Mouse (Mus musculus): ENCODE results near the gene AC170998.1. TPM values are rescaled to one million over a fixed set of nuclear protein-coding genes. Genes with fewer than 3 reads are reported as not detected.

AC170998.1 gene
- polyA plus RNA-seq, 1 experiment from 2014 or later = 0.80 TPM

GRCm38 (mm10) chr17:28696641-28697040 lies 29.2 kb upstream of the AC170998.1 start:
- 21% methylated on average over 2 of the region's 2 CpGs for WGBS (ENCODE audit: insufficient replicate concordance)
- peaks cover 55% of the 10 kb centered on the region for H3K4me1 ChIP-seq (ENCODE audit: insufficient read depth)
- no peaks in the 10 kb centered on the region for H3K9me3 ChIP-seq (ENCODE audit: low read length)
- H3K4me3 ChIP-seq (ENCODE audit: low read depth, low read length) = no peak overlapping the region
- peak overlapping the region; percentile 92 for H3K27ac ChIP-seq (ENCODE audit: low read depth)
- H3K27me3 ChIP-seq (ENCODE audit: insufficient read depth, low read length) = no peaks in the 10 kb centered on the region
- H3K9ac ChIP-seq (replicated peaks) = peak overlapping the region; percentile 12; the same call in 1 of the 2 replicates
- peaks cover 3% of the 10 kb centered on the region for H3K36me3 ChIP-seq (replicated peaks; ENCODE audit: insufficient read depth, low read length)
- DNase-seq = no peak
- H3K4me2 ChIP-seq (ENCODE audit: low read depth, low read length) = peak overlapping the region; percentile 57
- TF ChIP-seq CTCF (IDR thresholded peaks at IDR 0.05; ENCODE audit: low read depth) = no peak
- TF ChIP-seq EP300 (IDR thresholded peaks at IDR 0.05; ENCODE audit: low read depth) = no peak
- ATAC-seq = no peak

DNA sequence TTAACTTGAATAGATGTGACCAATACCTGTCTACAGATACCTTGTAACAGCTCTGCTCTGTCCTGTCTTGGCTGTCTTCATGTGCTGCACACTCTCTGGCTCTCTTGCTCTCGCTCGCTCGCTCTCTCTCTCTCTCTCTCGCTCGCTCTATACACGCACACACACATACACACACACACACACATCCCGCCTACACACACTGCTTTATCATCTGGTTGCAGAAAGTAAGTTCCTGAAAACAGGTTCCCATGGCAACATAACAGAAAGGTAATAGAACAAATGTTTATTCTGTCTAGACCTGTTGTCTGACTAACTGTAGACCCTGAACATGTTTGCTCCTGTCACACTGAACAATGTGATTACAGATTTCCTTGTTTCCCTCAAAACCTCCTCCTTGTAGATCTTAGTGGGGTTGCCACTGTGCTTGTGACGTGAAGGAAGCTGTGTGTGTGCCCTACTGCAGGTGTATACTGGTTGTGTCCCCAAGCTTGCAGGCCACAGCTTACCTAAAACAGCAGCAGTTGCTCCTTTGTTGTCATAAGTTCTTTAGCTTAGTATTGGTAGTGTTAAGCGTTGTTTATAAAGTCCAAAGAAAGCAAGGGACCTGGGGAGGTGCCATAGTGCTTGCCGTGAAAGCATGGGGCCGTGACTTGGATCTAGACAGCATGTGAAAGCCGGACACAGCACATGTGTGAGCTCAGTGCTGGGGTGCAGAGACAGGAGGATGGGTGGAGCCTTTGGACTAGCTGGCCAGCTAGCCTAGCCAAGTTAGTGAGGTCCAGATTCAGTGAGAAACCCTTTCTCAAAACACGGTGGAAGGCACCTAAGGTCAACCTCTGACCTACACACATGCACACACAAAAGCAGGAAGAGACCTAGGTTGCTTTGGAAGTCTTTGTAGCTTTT lies 28.3 kb upstream of the AC170998.1 start:
- H3K4me2 ChIP-seq (ENCODE audit: low read depth, low read length) = peak overlapping the region; percentile 57
- peak overlapping the region; percentile 92 for H3K27ac ChIP-seq (ENCODE audit: low read depth)
- peaks cover 57% of the 10 kb centered on the region for H3K4me1 ChIP-seq (ENCODE audit: insufficient read depth)
- 0 out of 2 replicates have a peak overlapping the region, but pooled peaks have one; percentile 18 for H3K9ac ChIP-seq (replicated peaks)
- no peak for DNase-seq
- 33% methylated on average over 13 of the region's 13 CpGs for WGBS (ENCODE audit: insufficient replicate concordance)
- no peak overlapping the region for H3K4me3 ChIP-seq (ENCODE audit: low read depth, low read length)
- H3K9me3 ChIP-seq (ENCODE audit: low read length) = no peaks in the 10 kb centered on the region
- peak; percentile 27; the same call in 1 of the 2 replicates for TF ChIP-seq EP300 (IDR thresholded peaks at IDR 0.05; ENCODE audit: low read depth)
- TF ChIP-seq CTCF (IDR thresholded peaks at IDR 0.05; ENCODE audit: low read depth) = no peak
- H3K27me3 ChIP-seq (ENCODE audit: insufficient read depth, low read length) = no peaks in the 10 kb centered on the region
- peak; percentile 66 for ATAC-seq
- peaks cover 4% of the 10 kb centered on the region for H3K36me3 ChIP-seq (replicated peaks; ENCODE audit: insufficient read depth, low read length)

GRCm38 (mm10) chr17:28698245-28698644 lies 27.6 kb upstream of the AC170998.1 start:
- Histone ChIP-seq H3K4me3 (ENCODE audit: low read depth, low read length) (no peak overlapping the region), H3K27ac (ENCODE audit: low read depth) (peak overlapping the region; percentile 92), H3K4me2 (ENCODE audit: low read depth, low read length) (peak overlapping the region; percentile 13; the same call in 1 of the 2 replicates), H3K36me3 (replicated peaks; ENCODE audit: insufficient read depth, low read length) (peaks cover 7% of the 10 kb centered on the region), H3K9ac (replicated peaks) (no peak overlapping the region), H3K9me3 (ENCODE audit: low read length) (no peaks in the 10 kb centered on the region), H3K27me3 (ENCODE audit: insufficient read depth, low read length) (no peaks in the 10 kb centered on the region), H3K4me1 (ENCODE audit: insufficient read depth) (peaks cover 61% of the 10 kb centered on the region)
- DNase-seq = no peak
- peak; percentile 35; the same call in 1 of the 2 replicates for ATAC-seq
- TF ChIP-seq EP300 (IDR thresholded peaks at IDR 0.05; ENCODE audit: low read depth) (no peak), CTCF (IDR thresholded peaks at IDR 0.05; ENCODE audit: low read depth) (no peak)
- 59% methylated on average over 4 of the region's 4 CpGs for WGBS (ENCODE audit: insufficient replicate concordance)

DNA sequence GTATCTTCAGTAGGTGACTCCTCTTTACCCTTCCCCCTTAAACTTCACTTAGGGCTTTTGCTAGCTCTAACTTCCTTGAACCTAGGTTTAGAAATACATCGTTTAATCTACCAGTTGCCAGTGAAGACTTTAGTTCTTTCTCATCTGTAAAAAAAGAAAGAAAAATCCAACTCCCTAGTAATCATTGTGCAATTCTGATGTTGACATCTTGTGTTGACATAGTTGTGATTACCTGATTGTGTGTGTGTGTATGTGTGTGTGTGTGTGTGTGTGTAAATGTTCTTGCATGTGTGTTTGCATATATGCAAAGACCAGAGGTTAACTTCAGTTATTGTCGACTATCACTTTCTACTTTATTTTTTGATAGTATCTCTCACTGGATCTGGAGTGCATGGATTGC lies 27.2 kb upstream of the AC170998.1 start:
- Histone ChIP-seq H3K9me3 (ENCODE audit: low read length) (no peaks in the 10 kb centered on the region), H3K4me2 (ENCODE audit: low read depth, low read length) (peak overlapping the region; percentile 30), H3K9ac (replicated peaks) (no peak overlapping the region), H3K4me3 (ENCODE audit: low read depth, low read length) (no peak overlapping the region), H3K36me3 (replicated peaks; ENCODE audit: insufficient read depth, low read length) (peaks cover 6% of the 10 kb centered on the region), H3K27ac (ENCODE audit: low read depth) (peak overlapping the region; percentile 92), H3K27me3 (ENCODE audit: insufficient read depth, low read length) (no peaks in the 10 kb centered on the region), H3K4me1 (ENCODE audit: insufficient read depth) (peaks cover 57% of the 10 kb centered on the region)
- TF ChIP-seq CTCF (IDR thresholded peaks at IDR 0.05; ENCODE audit: low read depth) (no peak), EP300 (IDR thresholded peaks at IDR 0.05; ENCODE audit: low read depth) (peak; percentile 62; the same call in 1 of the 2 replicates)
- DNase-seq (no peak), ATAC-seq (peak; percentile 45; the same call in 1 of the 2 replicates)
- 29% methylated on average over 2 of the region's 2 CpGs for WGBS (ENCODE audit: insufficient replicate concordance)

- no peaks in the 10 kb centered on the region for H3K27me3 ChIP-seq (ENCODE audit: insufficient read depth, low read length)
- no peak for DNase-seq
- H3K27ac ChIP-seq (ENCODE audit: low read depth) = 0 out of 2 replicates have a peak overlapping the region, but pooled peaks have one; percentile 92
- H3K36me3 ChIP-seq (replicated peaks; ENCODE audit: insufficient read depth, low read length) = peaks cover 4% of the 10 kb centered on the region
- ATAC-seq = no peak
- H3K9ac ChIP-seq (replicated peaks) = no peak overlapping the region
- H3K9me3 ChIP-seq (ENCODE audit: low read length) = no peaks in the 10 kb centered on the region
- 35% methylated on average over 7 of the region's 7 CpGs for WGBS (ENCODE audit: insufficient replicate concordance)
- no peak overlapping the region for H3K4me2 ChIP-seq (ENCODE audit: low read depth, low read length)
- no peak overlapping the region for H3K4me3 ChIP-seq (ENCODE audit: low read depth, low read length)
- H3K4me1 ChIP-seq (ENCODE audit: insufficient read depth) = peaks cover 53% of the 10 kb centered on the region
- TF ChIP-seq CTCF (IDR thresholded peaks at IDR 0.05; ENCODE audit: low read depth) (no peak), EP300 (IDR thresholded peaks at IDR 0.05; ENCODE audit: low read depth) (no peak)
These were observed 26.1 kb upstream of the AC170998.1 start for GRCm38 (mm10) chr17:28699789-28700188.

GRCm38 (mm10) chr17:28701171-28701570 lies 24.7 kb upstream of the AC170998.1 start:
- ATAC-seq = no peak
- Histone ChIP-seq H3K27ac (ENCODE audit: low read depth) (no peak overlapping the region), H3K9ac (replicated peaks) (no peak overlapping the region), H3K9me3 (ENCODE audit: low read length) (no peaks in the 10 kb centered on the region), H3K4me3 (ENCODE audit: low read depth, low read length) (no peak overlapping the region), H3K36me3 (replicated peaks; ENCODE audit: insufficient read depth, low read length) (peaks cover 6% of the 10 kb centered on the region), H3K4me2 (ENCODE audit: low read depth, low read length) (no peak overlapping the region), H3K4me1 (ENCODE audit: insufficient read depth) (peaks cover 47% of the 10 kb centered on the region), H3K27me3 (ENCODE audit: insufficient read depth, low read length) (no peaks in the 10 kb centered on the region)
- DNase-seq = no peak
- 79% methylated on average over 4 of the region's 4 CpGs for WGBS (ENCODE audit: insufficient replicate concordance)
- TF ChIP-seq CTCF (IDR thresholded peaks at IDR 0.05; ENCODE audit: low read depth) = no peak
- TF ChIP-seq EP300 (IDR thresholded peaks at IDR 0.05; ENCODE audit: low read depth) = no peak
